7 mouse cellular contexts compared by ENCODE assay signal in the genomic region with DNA sequence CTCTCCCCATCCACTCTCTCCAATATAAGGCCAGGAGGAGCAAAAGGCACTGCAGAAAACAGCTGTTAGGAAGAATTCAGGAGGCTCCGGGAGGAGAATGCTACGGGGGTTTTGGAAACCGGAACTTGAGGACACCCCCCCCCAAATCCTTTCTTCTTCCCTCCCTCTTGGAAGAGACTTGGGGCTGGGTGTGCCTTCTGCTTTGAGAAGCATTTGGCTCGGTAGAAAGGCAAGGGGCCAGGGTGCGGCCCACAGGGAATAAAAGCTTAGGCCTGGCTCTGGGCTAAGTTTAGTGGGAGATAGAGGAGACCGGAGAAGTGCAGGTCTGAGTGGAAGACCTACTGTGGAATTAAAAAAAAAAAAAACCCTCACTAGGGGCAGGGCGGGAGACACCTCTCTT.
DNase-seq lines count a peak whose midpoint lies in the region; ATAC-seq and TF ChIP-seq lines count a peak whose summit lies in the region.

No protein-coding gene starts in this region.

- ATAC-seq in hindbrain, embryonic 14.5 days (ENCODE audit: low FRiP score): no peak
- ATAC-seq in liver, embryonic 13.5 days (ENCODE audit: low read depth): no peak
- no peak for ATAC-seq in neural tube, embryonic 12.5 days (ENCODE audit: low FRiP score, low read depth)

- peaks cover 31% of the 10 kb centered on the region for H3K4me1 ChIP-seq in hindbrain, embryonic 14.5 days (replicated peaks; ENCODE audit: control insufficient read depth, insufficient read depth, low read length)
- H3K4me1 ChIP-seq in liver, embryonic 13.5 days (replicated peaks): peaks cover 39% of the 10 kb centered on the region
- H3K4me1 ChIP-seq in neural tube, embryonic 12.5 days: peaks cover 35% of the 10 kb centered on the region

- peak overlapping the region; percentile 100 for H3K27ac ChIP-seq in gastrocnemius, adult 2 months
- H3K27ac ChIP-seq in hindbrain, embryonic 14.5 days: peak overlapping the region; percentile 99
- no peak overlapping the region for H3K27ac ChIP-seq in liver, embryonic 13.5 days
- H3K27ac ChIP-seq in neural tube, embryonic 12.5 days: no peak overlapping the region

- WGBS in hindbrain, embryonic 14.5 days: 9% methylated on average over 7 of the region's 7 CpGs
- WGBS in liver, embryonic 13.5 days (ENCODE audit: insufficient replicate concordance): 24% methylated on average over 7 of the region's 7 CpGs
- WGBS in neural tube, embryonic 12.5 days: 8% methylated on average over 7 of the region's 7 CpGs

- H3K4me3 ChIP-seq in gastrocnemius, adult 2 months: peak overlapping the region; percentile 94
- H3K4me3 ChIP-seq in hindbrain, embryonic 14.5 days (replicated peaks; ENCODE audit: low read length): peak overlapping the region; percentile 80
- H3K4me3 ChIP-seq in liver, embryonic 13.5 days (replicated peaks): peak overlapping the region; percentile 75
- peak overlapping the region; percentile 91 for H3K4me3 ChIP-seq in neural tube, embryonic 12.5 days

- no peak for TF ChIP-seq CTCF in gastrocnemius, adult 2 months (IDR thresholded peaks at IDR 0.05)

- H3K36me3 ChIP-seq in hindbrain, embryonic 14.5 days (replicated peaks; ENCODE audit: control insufficient read depth, insufficient read depth): peaks cover 6% of the 10 kb centered on the region; the same call in 1 of the 2 replicates
- H3K36me3 ChIP-seq in liver, embryonic 13.5 days: no peaks in the 10 kb centered on the region
- H3K36me3 ChIP-seq in neural tube, embryonic 12.5 days: no peaks in the 10 kb centered on the region

- no peaks in the 10 kb centered on the region for H3K9me3 ChIP-seq in hindbrain, embryonic 14.5 days (ENCODE audit: control insufficient read depth, low read length)
- no peaks in the 10 kb centered on the region for H3K9me3 ChIP-seq in liver, embryonic 13.5 days (replicated peaks)
- no peaks in the 10 kb centered on the region for H3K9me3 ChIP-seq in neural tube, embryonic 12.5 days

- H3K9ac ChIP-seq in hindbrain, embryonic 14.5 days: peak overlapping the region; percentile 85
- H3K9ac ChIP-seq in liver, embryonic 13.5 days: peak overlapping the region; percentile 73; the same call in 1 of the 2 replicates
- peak overlapping the region; percentile 91 for H3K9ac ChIP-seq in neural tube, embryonic 12.5 days

- peak; percentile 72 for DNase-seq in adipocyte (ENCODE audit: low spot score)
- DNase-seq in cerebellum, adult 11-12 months: peak; percentile 69
- DNase-seq in gastrocnemius, adult 2 months: peak; percentile 92
- no peak for DNase-seq in hindbrain, embryonic 14.5 days (ENCODE audit: low spot score)
- no peak for DNase-seq in liver, embryonic 13.5 days
- no peak for DNase-seq in frontal cortex, postnatal 25 days (ENCODE audit: low spot score in 2 of 2)

- H3K4me2 ChIP-seq in hindbrain, embryonic 14.5 days (replicated peaks): peak overlapping the region; percentile 87
- peak overlapping the region; percentile 88 for H3K4me2 ChIP-seq in liver, embryonic 13.5 days
- H3K4me2 ChIP-seq in neural tube, embryonic 12.5 days (replicated peaks): peak overlapping the region; percentile 77

- no peaks in the 10 kb centered on the region for H3K27me3 ChIP-seq in hindbrain, embryonic 14.5 days (ENCODE audit: control insufficient read depth, insufficient read depth, low read length)
- peaks cover 38% of the 10 kb centered on the region for H3K27me3 ChIP-seq in liver, embryonic 13.5 days
- H3K27me3 ChIP-seq in neural tube, embryonic 12.5 days (replicated peaks): no peaks in the 10 kb centered on the region

- intact Hi-C loops in gastrocnemius, adult 2 months (cut with DNase I): loop anchor here (5.0 kb wide), 1 partner anchor 93 kb away; no protein-coding TSS in a partner anchor

Comparison
In these comparisons a context has a peak if more than half of its experiments do, and no peak if none do; other contexts are left out.
1. DNase-seq: peak in adipocyte (single experiment), cerebellum, adult 11-12 months (single experiment) and gastrocnemius, adult 2 months (single experiment); none in hindbrain, embryonic 14.5 days (single experiment), liver, embryonic 13.5 days (single experiment) and frontal cortex, postnatal 25 days (0 of 2).
2. H3K27ac ChIP-seq: peak in gastrocnemius, adult 2 months (single experiment) and hindbrain, embryonic 14.5 days (single experiment); none in liver, embryonic 13.5 days (single experiment) and neural tube, embryonic 12.5 days (single experiment).
3. Peak in every context shown above with its lines, with median percentiles within 50 percentile points of each other: H3K4me3 ChIP-seq, H3K4me2 ChIP-seq and H3K9ac ChIP-seq.